Mouse (Mus musculus): ENCODE results near the gene Ola1. TPM values are rescaled to one million over a fixed set of nuclear protein-coding genes. Genes with fewer than 3 reads are reported as not detected.
A peak's percentile ranks its signal among the peaks of the same experiment; 100 is the strongest.

Ola1 gene
- polyA plus RNA-seq, 3 experiments from 2014 or later = 68.4 to 91.6 (median 88.3) TPM

DNA sequence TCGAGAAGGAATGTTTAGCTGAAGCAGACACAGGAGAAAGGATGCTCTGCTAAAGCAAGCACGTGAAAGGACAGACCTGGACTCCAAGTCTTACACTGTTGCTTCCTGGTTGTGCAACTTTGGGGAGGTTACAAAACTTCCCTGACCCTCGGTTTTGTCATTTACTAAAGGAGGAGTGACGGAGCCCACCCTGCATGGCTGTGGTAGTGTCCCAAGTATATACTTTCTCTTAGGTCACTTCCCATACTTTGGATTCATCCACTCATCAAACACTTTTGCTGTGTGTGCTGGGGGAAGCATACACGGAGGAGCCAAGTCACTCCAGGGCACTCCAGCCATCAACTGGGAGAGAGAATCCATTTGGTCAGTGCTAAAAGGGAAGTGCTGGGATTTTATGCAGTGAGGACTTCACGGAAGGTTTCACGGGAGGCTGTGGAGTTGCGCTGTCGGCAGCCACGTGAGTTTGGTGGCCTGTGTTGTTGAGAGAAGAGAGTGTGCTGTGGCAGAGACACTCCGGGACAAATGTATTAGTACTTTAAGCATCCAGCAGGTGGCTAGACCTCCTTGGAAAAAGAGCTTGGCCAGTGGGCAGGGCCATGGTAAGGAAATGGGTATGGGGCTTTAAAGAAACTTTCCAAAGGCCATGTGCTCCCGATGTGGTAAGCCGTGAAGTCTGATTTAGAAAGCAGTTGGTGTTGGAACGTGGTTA is 154.7 kb downstream of the Ola1 start:
- no peak for ATAC-seq

DNA sequence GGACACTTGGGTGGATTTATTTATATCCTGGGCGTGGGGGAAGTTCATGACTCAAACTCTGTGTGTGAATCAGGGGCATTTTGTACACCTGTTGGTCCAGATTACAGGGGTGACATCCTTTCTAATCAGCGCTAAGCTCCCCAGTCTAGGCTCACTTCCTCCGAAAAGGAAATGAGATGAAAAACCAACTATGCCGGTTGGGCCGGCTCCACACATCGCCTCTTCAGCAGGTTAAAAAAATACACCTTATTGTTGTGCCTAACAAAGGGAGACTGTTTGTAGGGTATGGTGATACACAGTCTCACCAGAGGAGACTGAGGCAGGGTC is 158.5 kb downstream of the Ola1 start:
- ATAC-seq = no peak

- ATAC-seq = peak; percentile 62
Measured at GRCm38 (mm10) chr2:73059550-73060258, 159.0 kb downstream of the Ola1 start.

DNA sequence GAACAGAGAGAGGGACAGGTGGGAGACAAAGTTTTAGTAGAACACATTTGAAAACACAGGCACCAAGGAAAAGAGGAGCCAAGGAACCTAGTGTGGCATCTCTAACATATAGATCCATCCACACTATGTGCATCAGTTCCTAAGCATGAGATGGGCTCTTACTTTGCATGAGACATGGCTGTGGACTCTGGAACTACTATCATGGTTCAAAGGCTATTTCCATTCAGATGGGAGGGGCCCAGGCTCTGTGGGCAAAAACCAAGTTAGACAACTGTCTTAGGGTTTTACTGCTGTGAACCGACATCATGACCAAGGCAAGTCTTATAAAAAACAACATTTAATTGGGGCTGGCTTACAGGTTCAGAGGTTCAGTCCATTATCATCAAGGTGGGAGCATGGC is 160.4 kb downstream of the Ola1 start:
- no peak for ATAC-seq

GRCm38 (mm10) chr2:73057589-73057988 is 161.1 kb downstream of the Ola1 start:
- no peak for ATAC-seq

DNA sequence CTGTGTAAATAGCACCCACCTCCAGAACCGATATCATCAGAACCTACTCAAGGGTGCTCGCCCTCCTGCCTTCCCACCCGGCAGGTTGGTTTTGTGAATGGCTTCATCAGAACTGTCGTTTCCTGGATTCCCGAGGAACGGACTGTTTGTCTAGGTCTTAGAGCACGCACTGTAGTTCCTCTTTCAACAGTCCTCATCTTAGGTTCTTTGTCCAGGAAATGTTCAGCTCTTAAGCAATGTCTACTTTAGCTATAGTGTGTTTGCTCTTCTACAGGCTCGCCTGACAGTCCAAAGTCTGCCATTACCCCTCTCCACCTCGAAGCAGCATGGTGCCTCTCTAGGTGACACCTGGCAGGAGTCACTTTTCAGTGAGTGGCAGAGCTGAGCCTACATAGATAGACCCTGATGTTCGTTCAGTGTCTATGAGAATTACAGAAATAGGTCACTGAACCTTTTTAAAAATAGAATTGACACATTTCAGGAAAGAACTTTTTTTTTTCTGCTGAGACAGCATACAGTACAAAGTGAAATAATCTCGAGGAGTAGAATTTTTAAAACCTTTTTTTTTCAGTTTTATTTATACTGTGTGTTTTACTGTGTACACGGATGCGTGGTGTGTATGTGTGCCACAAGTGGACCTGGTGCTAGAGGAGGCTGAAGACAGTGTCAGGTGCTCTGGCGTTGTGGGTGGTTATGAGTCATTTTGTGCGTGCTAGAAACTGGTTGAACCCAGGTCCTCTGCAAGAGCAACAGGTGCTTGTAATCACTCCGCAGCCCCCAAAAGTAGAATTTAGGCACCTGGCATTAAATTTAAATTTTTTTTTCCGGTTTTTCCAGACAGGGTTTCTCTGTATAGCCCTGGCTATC is 162.4 kb downstream of the Ola1 start:
- ATAC-seq = peak; percentile 10

- ATAC-seq = peak; percentile 72
Measured at GRCm38 (mm10) chr2:73053791-73054490, 164.8 kb downstream of the Ola1 start.

DNA sequence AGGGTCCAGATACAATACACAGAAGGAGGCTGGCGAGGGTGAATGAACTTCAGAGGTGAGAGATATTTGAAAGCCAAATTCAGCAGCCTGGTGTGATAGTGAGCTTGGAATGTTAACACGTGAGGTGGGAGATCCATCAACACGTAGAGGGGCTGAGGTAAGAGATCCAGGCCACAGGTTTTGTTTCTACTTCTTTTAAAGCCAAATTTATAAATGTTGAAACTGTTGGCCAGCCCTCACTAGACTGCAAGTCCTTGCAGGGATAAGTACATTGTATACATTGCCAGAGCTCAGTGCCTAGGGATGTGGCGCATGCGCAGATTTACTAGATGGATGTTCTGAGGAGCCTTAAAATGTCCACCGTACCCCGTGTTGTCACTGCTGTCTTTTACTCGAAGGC is 168.3 kb downstream of the Ola1 start:
- no peak for ATAC-seq

GRCm38 (mm10) chr2:73049977-73050376 is 168.7 kb downstream of the Ola1 start:
- ATAC-seq = no peak

DNA sequence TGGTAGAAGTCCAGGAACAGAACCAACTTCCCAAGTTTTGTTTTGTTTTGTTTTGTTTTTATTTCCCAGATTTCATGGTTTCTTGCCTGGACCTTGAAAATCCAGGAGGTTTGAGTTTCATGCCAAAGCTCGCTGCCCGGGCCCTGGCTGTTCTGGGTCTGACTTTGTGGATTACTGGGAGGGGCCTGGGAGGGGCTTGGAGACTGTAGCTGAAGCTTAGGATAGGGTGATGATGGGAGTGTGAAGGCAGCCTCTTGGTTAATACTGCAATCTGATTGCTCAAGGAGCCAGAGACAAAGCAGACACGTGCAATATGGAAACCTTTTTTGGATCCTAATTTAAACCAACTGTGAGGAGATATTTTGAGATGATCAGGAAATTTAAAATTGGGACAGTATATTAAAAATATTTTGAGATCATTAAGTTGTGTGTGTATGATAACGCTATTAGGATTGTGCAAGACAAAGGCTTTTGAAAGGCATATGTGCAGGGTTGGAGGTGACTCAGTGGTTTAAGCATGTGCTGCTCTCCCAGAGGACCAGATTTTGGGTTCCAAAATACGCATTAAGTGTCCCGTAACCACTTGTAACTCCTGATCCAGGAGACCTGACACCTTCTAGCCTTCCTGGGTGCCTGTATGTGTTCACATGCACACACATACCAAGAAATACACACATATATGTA is 169.6 kb downstream of the Ola1 start:
- ATAC-seq = no peak

DNA sequence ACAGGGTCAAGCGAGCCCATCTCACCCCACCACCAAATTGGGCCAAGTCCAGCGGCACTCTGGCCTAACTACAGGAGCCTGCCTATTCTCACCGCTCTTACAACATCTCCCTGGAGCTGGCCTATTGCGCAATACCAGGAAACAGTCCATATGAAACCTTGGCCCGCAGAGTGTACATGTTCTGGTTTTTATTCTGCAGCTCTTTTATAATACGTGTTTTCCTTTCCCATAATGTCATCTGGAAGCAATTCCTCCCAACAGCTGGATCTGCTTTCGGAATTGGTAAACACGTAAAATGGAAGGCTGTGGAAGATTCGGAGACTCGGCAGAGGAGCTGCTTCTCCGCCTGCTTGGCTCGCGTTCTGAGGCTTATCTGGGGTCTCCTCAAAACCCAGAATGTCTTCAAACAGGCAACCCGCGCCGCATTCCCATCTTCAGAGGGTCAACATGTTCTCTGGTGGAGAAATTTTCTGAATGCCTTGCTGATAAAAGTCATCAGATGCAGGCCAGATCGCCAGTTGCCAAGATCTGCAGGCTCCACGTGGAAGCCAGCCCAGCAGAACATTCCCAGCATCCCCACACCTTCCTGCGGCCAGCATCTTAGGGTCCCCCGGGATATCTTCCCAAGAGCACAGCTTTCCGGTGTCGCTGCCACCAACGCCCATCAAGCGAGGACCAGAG is 171.5 kb downstream of the Ola1 start:
- ATAC-seq = no peak

DNA sequence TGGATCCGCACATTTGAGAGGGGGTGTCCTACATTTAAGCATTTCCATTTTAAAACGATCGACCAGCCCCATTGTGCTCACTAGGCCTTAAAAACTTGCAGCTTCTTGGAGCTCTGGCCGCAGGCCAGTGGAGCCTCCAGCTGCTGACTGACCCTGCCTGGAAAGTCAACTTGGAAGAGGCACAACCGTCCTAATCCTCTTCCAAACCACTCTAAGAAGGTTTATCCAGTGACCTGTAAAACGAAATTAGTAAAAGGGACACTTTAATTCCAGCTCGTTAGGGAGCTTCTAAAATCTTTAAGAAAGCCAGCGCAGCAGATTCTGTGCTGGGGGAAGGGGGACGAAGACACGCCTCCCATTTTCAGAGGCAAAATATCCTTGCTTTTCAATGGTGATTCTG is 172.1 kb downstream of the Ola1 start:
- ATAC-seq = no peak

DNA sequence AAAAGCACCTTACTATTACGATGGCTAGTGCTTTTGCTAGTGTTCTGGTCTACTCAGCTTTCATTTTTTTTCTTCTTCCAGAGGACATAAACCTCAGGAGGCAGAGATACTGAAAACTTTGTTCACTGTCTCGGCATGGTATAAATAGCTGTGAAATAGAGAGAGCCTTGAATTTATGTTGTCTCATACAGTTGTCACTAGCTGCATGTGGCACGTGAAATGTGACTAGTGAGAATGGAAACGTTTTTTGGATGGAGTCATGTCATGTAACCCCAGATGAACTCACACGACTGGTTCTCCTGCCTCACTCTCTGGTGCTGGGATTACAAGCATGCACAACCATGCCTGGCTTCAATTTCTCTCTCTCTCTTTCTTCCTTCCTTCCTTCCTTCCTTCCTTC is 173.2 kb downstream of the Ola1 start:
- no peak for ATAC-seq

Other genes starting within 250 kb of the Ola1 start
- 10 to 100 TPM; 48.5 to 64.8 (median 62.2) TPM for gene Sp3, start 238.5 kb downstream of the Ola1 start, polyA plus RNA-seq (2017; shearing (Covaris generic))
- not detected for gene Gm11084, start 232.2 kb downstream of the Ola1 start, polyA plus RNA-seq (2017; shearing (Covaris generic))
- gene Sp9, start 53.0 kb upstream of the Ola1 start, polyA plus RNA-seq (2017; shearing (Covaris generic)) = not detected
- 10 to 100 TPM in 2 of 3 experiments, 1 to 10 TPM in 1; 8.8 to 13.5 (median 12.5) TPM for gene Scrn3, start 93.7 kb upstream of the Ola1 start, polyA plus RNA-seq (2017; shearing (Covaris generic))
- 10 to 100 TPM; 18.9 to 30.4 (median 30.3) TPM for gene Cir1, start 93.8 kb upstream of the Ola1 start, polyA plus RNA-seq (2017; shearing (Covaris generic))
- gene Gpr155, start 167.6 kb upstream of the Ola1 start, polyA plus RNA-seq (2017; shearing (Covaris generic)) = 10 to 100 TPM; 22.1 to 24.3 (median 24.1) TPM